Mouse (Mus musculus) heart, embryonic 11.5 days (tissue): ENCODE measurements around the gene Prkca. TPM values are rescaled to one million over a fixed set of nuclear protein-coding genes. Genes with fewer than 3 reads are reported as not detected.

Experiments used
- ATAC-seq: fragments of 200-750 bp; cut with Nextera tagmentation; replicated peaks from 2 replicates; pipeline ENCODE4 v1.8.0; 2017; ENCODE audit warnings: moderate library complexity; ENCODE audit not compliant: insufficient number of reproducible peaks, low FRiP score, low TSS enrichment
- H3K27ac ChIP-seq: fragments of 300-500 bp; sonication (generic); 2 replicates; pipeline ENCODE4 v1.5.1; 2014; ENCODE audit warnings: mild to moderate bottlenecking, low read depth, low read length
- H3K27me3 ChIP-seq: fragments of 300-500 bp; sonication (generic); 2 replicates; pipeline ENCODE4 v1.6.1; 2014; ENCODE audit warnings: mild to moderate bottlenecking, low read length, mixed read lengths; ENCODE audit not compliant: control insufficient read depth, insufficient read depth
- H3K36me3 ChIP-seq: fragments of 300-500 bp; sonication (generic); 2 replicates; pipeline ENCODE4 v1.6.1; 2014; ENCODE audit warnings: mild to moderate bottlenecking, low read length, moderate library complexity, mixed read lengths; ENCODE audit not compliant: control insufficient read depth, insufficient read depth
- H3K4me1 ChIP-seq: fragments of 300-500 bp; sonication (generic); 2 replicates; pipeline ENCODE4 v1.6.1; 2014; ENCODE audit warnings: low read length; ENCODE audit not compliant: control insufficient read depth, insufficient read depth
- H3K4me2 ChIP-seq: fragments of 300-500 bp; sonication (generic); 2 replicates; pipeline ENCODE4 v1.6.1; 2014; ENCODE audit warnings: mild to moderate bottlenecking, moderate library complexity
- H3K4me3 ChIP-seq: fragments of 300-500 bp; sonication (generic); 2 replicates; pipeline ENCODE4 v1.5.1; 2014; ENCODE audit warnings: low read depth, low read length
- H3K9ac ChIP-seq: fragments of 300-500 bp; sonication (generic); 2 replicates; pipeline ENCODE4 v1.6.1; 2014; ENCODE audit warnings: mild to moderate bottlenecking, low read depth, low read length, moderate library complexity
- H3K9me3 ChIP-seq: fragments of 300-500 bp; sonication (generic); replicated peaks from 2 replicates; pipeline ENCODE4 v1.6.1; 2016; ENCODE audit warnings: low read length; ENCODE audit not compliant: control insufficient read depth
- WGBS: fragments of 180-500 bp; shearing (Covaris S2); extraction: QIAGEN DNeasy Blood & Tissue Kit; methylation state at CpG from one replicate; pipeline ENCODE4 v1.1.7; 2014; ENCODE audit not compliant: insufficient replicate concordance; 5-methylcytosine and 5-hydroxymethylcytosine counted together
- polyA plus RNA-seq: library from polyadenylated mRNA; unstranded; fragments of >200 nt; fragmentation: Nextera tagmentation; extraction: Ambion mirVana; gene quantifications from 2 replicates; pipeline ENCODE4 v1.2.1, GENCODE M21; 2014

Prkca gene
- polyA plus RNA-seq, 1 experiment from 2014 or later, result 16.9 TPM

GRCm38 (mm10) chr11:108162639-108163038, 181.1 kb downstream of the Prkca start:
- Histone ChIP-seq H3K4me1 (peaks cover 9% of the 10 kb centered on the region), H3K27ac (no peak overlapping the region)
- ATAC-seq, result no peak

DNA sequence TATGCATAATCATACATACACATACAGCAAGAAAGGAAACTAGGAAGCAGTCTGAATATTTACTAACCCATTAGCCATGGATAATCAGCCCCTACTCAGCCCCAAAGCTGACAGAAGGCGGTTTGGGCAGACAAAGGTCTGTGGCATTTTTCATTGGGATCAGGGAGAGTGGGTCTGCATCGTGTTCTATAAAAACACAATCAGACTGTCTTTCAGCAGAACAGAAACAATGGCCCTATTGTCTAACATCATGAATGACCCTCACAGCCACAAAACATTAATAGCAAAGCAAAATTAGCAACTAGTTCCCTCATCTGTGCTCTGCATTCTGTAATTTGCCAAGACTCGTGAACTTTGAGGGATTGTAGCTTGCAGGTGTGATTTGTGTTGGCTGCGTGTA, 181.6 kb downstream of the Prkca start:
- H3K9me3 ChIP-seq, result peaks cover 2% of the 10 kb centered on the region
- no peak overlapping the region for H3K9ac ChIP-seq
- no peak overlapping the region for H3K27ac ChIP-seq
- ATAC-seq, result no peak
- H3K4me1 ChIP-seq, result peaks cover 9% of the 10 kb centered on the region
- 67% methylated on average over 4 of the region's 4 CpGs for WGBS
- no peak overlapping the region for H3K4me2 ChIP-seq
- H3K27me3 ChIP-seq, result no peaks in the 10 kb centered on the region
- H3K36me3 ChIP-seq, result no peaks in the 10 kb centered on the region
- H3K4me3 ChIP-seq, result no peak overlapping the region

More at GRCm38 (mm10) chr11:108162639-108163038, 181.1 kb downstream of the Prkca start:
- H3K36me3 ChIP-seq, result no peaks in the 10 kb centered on the region
- no peak overlapping the region for H3K4me2 ChIP-seq
- H3K4me3 ChIP-seq, result no peak overlapping the region
- 78% methylated on average over 1 of the region's 1 CpGs for WGBS
- H3K9ac ChIP-seq, result no peak overlapping the region
- no peaks in the 10 kb centered on the region for H3K27me3 ChIP-seq
- H3K9me3 ChIP-seq, result peaks cover 2% of the 10 kb centered on the region

- H3K27ac ChIP-seq, result no peak overlapping the region
- ATAC-seq, result no peak
- no peaks in the 10 kb centered on the region for H3K36me3 ChIP-seq
- H3K27me3 ChIP-seq, result no peaks in the 10 kb centered on the region
- H3K9ac ChIP-seq, result no peak overlapping the region
- no peak overlapping the region for H3K4me2 ChIP-seq
- H3K4me1 ChIP-seq, result no peaks in the 10 kb centered on the region; the same call in 1 of the 2 replicates
- H3K4me3 ChIP-seq, result no peak overlapping the region
- 78% methylated on average over 7 of the region's 7 CpGs for WGBS
- peaks cover 2% of the 10 kb centered on the region for H3K9me3 ChIP-seq
Measured at GRCm38 (mm10) chr11:108160056-108160455, 183.7 kb downstream of the Prkca start.

GRCm38 (mm10) chr11:108158046-108158445, 185.7 kb downstream of the Prkca start:
- Histone ChIP-seq H3K4me1 (peaks cover 8% of the 10 kb centered on the region), H3K9ac (no peak overlapping the region), H3K27ac (no peak overlapping the region), H3K36me3 (no peaks in the 10 kb centered on the region), H3K4me2 (no peak overlapping the region), H3K27me3 (no peaks in the 10 kb centered on the region), H3K9me3 (peaks cover 2% of the 10 kb centered on the region), H3K4me3 (no peak overlapping the region)
- ATAC-seq, result no peak
- 88% methylated on average over 3 of the region's 3 CpGs for WGBS

- no peak overlapping the region for H3K9ac ChIP-seq
- no peak for ATAC-seq
- no peaks in the 10 kb centered on the region for H3K27me3 ChIP-seq
- H3K4me3 ChIP-seq, result no peak overlapping the region
- no peak overlapping the region for H3K4me2 ChIP-seq
- no peak overlapping the region for H3K27ac ChIP-seq
- peaks cover 15% of the 10 kb centered on the region for H3K4me1 ChIP-seq
- no peaks in the 10 kb centered on the region for H3K36me3 ChIP-seq
- peaks cover 2% of the 10 kb centered on the region for H3K9me3 ChIP-seq
- WGBS, result 91% methylated on average over 5 of the region's 5 CpGs
Measured at GRCm38 (mm10) chr11:108157074-108157473, 186.7 kb downstream of the Prkca start.

GRCm38 (mm10) chr11:108156107-108156506, 187.6 kb downstream of the Prkca start:
- Histone ChIP-seq H3K9me3 (peaks cover 2% of the 10 kb centered on the region), H3K36me3 (no peaks in the 10 kb centered on the region), H3K27me3 (no peaks in the 10 kb centered on the region), H3K4me3 (no peak overlapping the region), H3K9ac (no peak overlapping the region), H3K4me2 (no peak overlapping the region), H3K27ac (no peak overlapping the region), H3K4me1 (peaks cover 24% of the 10 kb centered on the region)
- 77% methylated on average over 5 of the region's 5 CpGs for WGBS
- no peak for ATAC-seq

GRCm38 (mm10) chr11:108155088-108155580, 188.6 kb downstream of the Prkca start:
- Histone ChIP-seq H3K9ac (no peak overlapping the region), H3K27ac (no peak overlapping the region), H3K36me3 (no peaks in the 10 kb centered on the region), H3K4me2 (no peak overlapping the region), H3K4me3 (no peak overlapping the region), H3K27me3 (no peaks in the 10 kb centered on the region), H3K4me1 (peaks cover 32% of the 10 kb centered on the region), H3K9me3 (peaks cover 2% of the 10 kb centered on the region)
- 90% methylated on average over 8 of the region's 8 CpGs for WGBS
- ATAC-seq, result no peak

GRCm38 (mm10) chr11:108153997-108154841, 189.5 kb downstream of the Prkca start:
- no peaks in the 10 kb centered on the region for H3K27me3 ChIP-seq
- no peak overlapping the region for H3K9ac ChIP-seq
- H3K9me3 ChIP-seq, result no peaks in the 10 kb centered on the region; the same call in none of the 2 replicates
- ATAC-seq, result no peak
- peaks cover 36% of the 10 kb centered on the region for H3K4me1 ChIP-seq
- H3K27ac ChIP-seq, result no peak overlapping the region
- WGBS, result 73% methylated on average over 9 of the region's 9 CpGs
- no peak overlapping the region for H3K4me2 ChIP-seq
- no peaks in the 10 kb centered on the region for H3K36me3 ChIP-seq
- H3K4me3 ChIP-seq, result no peak overlapping the region
